Mouse (Mus musculus) heart, postnatal 0 days (tissue): ENCODE results near the gene Cdca4.
"Not testable (repeated sequence)": the region's sequence is repeated elsewhere in the genome, so short reads cannot be mapped to it uniquely, and the experiment has no call there.

ENCODE experiments used
- CTCF ChIP-seq: IDR thresholded peaks from 2 replicates; pipeline ENCODE4 v1.5.1; 2016; ENCODE audit warnings: antibody characterized with exemption, control low read depth, low read depth
- EP300 ChIP-seq: IDR thresholded peaks from 2 replicates; pipeline ENCODE4 v1.6.1; 2016; ENCODE audit warnings: antibody characterized with exemption, low read depth

GRCm38 (mm10) chr12:112816866-112817265, 12.4 kb downstream of the Cdca4 start:
- not testable (repeated sequence) for TF ChIP-seq CTCF, EP300
